Mouse (Mus musculus): ENCODE results near the gene Pif1. TPM values are rescaled to one million over a fixed set of nuclear protein-coding genes. Genes with fewer than 3 reads are reported as not detected.
A peak's percentile ranks its signal among the peaks of the same experiment; 100 is the strongest.

Pif1 gene
- total RNA-seq, 1 experiment from 2014 or later: 29.1 TPM

- ATAC-seq (replicated peaks; ENCODE audit: low read depth, poor library complexity, severe bottlenecking): peak; percentile 33
Measured at GRCm38 (mm10) chr9:65587573-65588358, 806 bp downstream of the Pif1 start.

- ATAC-seq (replicated peaks; ENCODE audit: low read depth, poor library complexity, severe bottlenecking): no peak
Measured at GRCm38 (mm10) chr9:65589091-65589490, 2.1 kb downstream of the Pif1 start.

- ATAC-seq (replicated peaks; ENCODE audit: low read depth, poor library complexity, severe bottlenecking): no peak
Measured at GRCm38 (mm10) chr9:65592721-65593120, 5.8 kb downstream of the Pif1 start.

- ATAC-seq (replicated peaks; ENCODE audit: low read depth, poor library complexity, severe bottlenecking): no peak
Measured at GRCm38 (mm10) chr9:65593596-65593995, 6.6 kb downstream of the Pif1 start.

- ATAC-seq (replicated peaks; ENCODE audit: low read depth, poor library complexity, severe bottlenecking): peak; percentile 71; the same call in 1 of the 2 replicates
Measured at GRCm38 (mm10) chr9:65598765-65599249, 11.8 kb downstream of the Pif1 start.

- ATAC-seq (replicated peaks; ENCODE audit: low read depth, poor library complexity, severe bottlenecking): no peak
Measured at GRCm38 (mm10) chr9:65600951-65601350, 14.0 kb downstream of the Pif1 start.

- no peak for ATAC-seq (replicated peaks; ENCODE audit: low read depth, poor library complexity, severe bottlenecking)
Measured at GRCm38 (mm10) chr9:65603401-65604102, 16.6 kb downstream of the Pif1 start.

- peak; percentile 92 for ATAC-seq (replicated peaks; ENCODE audit: low read depth, poor library complexity, severe bottlenecking)
Measured at GRCm38 (mm10) chr9:65605471-65606136, 18.6 kb downstream of the Pif1 start.

GRCm38 (mm10) chr9:65606321-65607109 lies 19.6 kb downstream of the Pif1 start:
- no peak for ATAC-seq (replicated peaks; ENCODE audit: low read depth, poor library complexity, severe bottlenecking)

- no peak for ATAC-seq (replicated peaks; ENCODE audit: low read depth, poor library complexity, severe bottlenecking)
Measured at GRCm38 (mm10) chr9:65607120-65607519, 20.2 kb downstream of the Pif1 start.

GRCm38 (mm10) chr9:65611969-65612486 lies 25.1 kb downstream of the Pif1 start:
- no peak for ATAC-seq (replicated peaks; ENCODE audit: low read depth, poor library complexity, severe bottlenecking)

GRCm38 (mm10) chr9:65613098-65613497 lies 26.1 kb downstream of the Pif1 start:
- no peak for ATAC-seq (replicated peaks; ENCODE audit: low read depth, poor library complexity, severe bottlenecking)

GRCm38 (mm10) chr9:65619311-65619710 lies 32.4 kb downstream of the Pif1 start:
- no peak for ATAC-seq (replicated peaks; ENCODE audit: low read depth, poor library complexity, severe bottlenecking)

GRCm38 (mm10) chr9:65621196-65621595 lies 34.2 kb downstream of the Pif1 start:
- no peak for ATAC-seq (replicated peaks; ENCODE audit: low read depth, poor library complexity, severe bottlenecking)

- ATAC-seq (replicated peaks; ENCODE audit: low read depth, poor library complexity, severe bottlenecking): no peak
Measured at GRCm38 (mm10) chr9:65621666-65622065, 34.7 kb downstream of the Pif1 start.

GRCm38 (mm10) chr9:65622826-65623225 lies 35.9 kb downstream of the Pif1 start:
- no peak for ATAC-seq (replicated peaks; ENCODE audit: low read depth, poor library complexity, severe bottlenecking)

GRCm38 (mm10) chr9:65624266-65624665 lies 37.3 kb downstream of the Pif1 start:
- no peak for ATAC-seq (replicated peaks; ENCODE audit: low read depth, poor library complexity, severe bottlenecking)

- no peak for ATAC-seq (replicated peaks; ENCODE audit: low read depth, poor library complexity, severe bottlenecking)
Measured at GRCm38 (mm10) chr9:65629025-65629766, 42.2 kb downstream of the Pif1 start, which contains the start of gene Rbpms2. Gene Rbpms2, plus strand, starts transcription at chr9:65629648.

Measured in common myeloid progenitor, adult 5-6 weeks (primary cell).